Mouse (Mus musculus): Measurements from ENCODE around the gene Brinp2.

Gene Brinp2

DNA sequence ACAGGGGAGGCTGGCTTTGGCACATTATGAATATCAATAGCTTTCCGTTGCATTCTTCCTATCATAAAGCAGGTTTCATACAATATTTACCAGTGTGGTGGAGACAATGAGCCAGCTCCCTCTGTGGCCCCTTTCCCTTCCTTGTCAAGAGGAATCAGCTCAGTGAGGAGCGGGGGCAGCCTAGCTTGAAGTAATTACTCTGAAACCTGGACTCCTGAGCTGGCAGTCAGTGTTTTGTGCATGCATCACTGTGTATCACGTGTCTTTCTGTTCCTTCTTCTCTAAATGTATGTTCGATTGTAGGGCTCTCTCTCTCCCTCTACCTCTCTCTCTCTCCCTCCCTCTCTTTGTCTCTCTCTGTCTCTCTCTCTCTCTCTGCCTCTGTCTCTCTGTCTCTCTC lies 135.1 kb downstream of the Brinp2 start:
- DNase-seq (ENCODE audit: low spot score), result no peak

DNA sequence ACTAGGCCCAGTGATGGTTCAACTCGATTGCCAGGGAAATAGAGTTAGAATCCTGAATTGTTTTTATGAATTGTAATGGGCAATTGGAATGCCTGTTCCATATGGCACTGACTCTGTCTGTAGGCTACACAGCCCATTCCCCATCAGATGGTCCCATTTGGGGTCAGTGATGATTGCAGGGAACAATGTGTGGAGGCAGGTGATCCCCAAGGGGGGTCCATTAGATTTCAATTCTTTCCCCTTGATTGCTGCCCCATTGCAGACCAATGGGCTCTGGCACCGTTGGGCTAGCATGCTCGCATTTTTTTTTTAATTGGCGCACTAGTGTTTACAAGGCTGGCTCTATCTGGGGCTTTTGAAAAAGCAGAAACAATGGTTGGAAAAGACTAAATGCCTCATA lies 136.0 kb downstream of the Brinp2 start:
- no peak for DNase-seq (ENCODE audit: low spot score)

- no peak for DNase-seq (ENCODE audit: low spot score)
Measured at GRCm38 (mm10) chr1:158218750-158219149, 137.4 kb downstream of the Brinp2 start.

DNA sequence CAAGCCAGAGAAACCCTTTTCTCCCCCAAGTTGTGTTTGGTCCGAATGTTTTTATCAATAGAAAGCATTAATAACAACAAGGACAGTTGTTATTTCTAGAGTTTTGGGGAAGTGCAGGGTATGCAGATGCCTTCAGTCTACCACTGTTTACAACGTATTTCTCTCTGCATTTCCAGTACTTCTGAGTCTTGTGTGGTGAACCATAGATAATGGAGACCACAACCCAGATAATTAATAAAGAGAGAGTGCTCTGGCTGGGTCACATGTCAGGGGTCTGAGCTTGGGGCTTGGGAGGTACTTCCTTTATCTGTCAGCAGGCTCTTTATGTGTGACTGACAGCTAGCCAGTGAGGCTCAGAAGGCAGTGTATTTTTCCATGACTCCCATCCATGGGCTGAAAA lies 137.8 kb downstream of the Brinp2 start:
- DNase-seq (ENCODE audit: low spot score), result no peak

DNA sequence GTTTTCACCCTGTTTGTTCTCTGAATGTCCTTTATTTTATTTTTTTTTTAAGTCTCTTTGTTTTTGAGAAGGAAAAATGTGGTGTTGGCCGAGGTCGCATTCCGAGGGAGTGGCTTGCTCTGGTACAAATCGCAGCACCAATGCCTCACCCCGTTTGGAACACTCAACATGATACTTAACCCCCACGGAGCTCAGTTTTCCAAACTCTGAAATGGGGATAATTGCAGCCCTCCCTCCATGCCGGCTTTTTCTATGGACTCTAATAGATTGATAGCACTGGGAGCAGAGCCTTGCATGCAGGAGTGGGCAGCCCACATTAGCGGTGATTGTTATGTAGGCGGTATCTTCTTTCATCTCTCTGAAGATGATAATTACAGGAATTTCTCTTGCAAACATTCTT lies 140.5 kb downstream of the Brinp2 start:
- DNase-seq (ENCODE audit: low spot score), result no peak

- DNase-seq (ENCODE audit: low spot score), result peak; percentile 47
Measured at GRCm38 (mm10) chr1:158214743-158215142, 141.4 kb downstream of the Brinp2 start.

- DNase-seq (ENCODE audit: low spot score), result no peak
Measured at GRCm38 (mm10) chr1:158213736-158214135, 142.4 kb downstream of the Brinp2 start.

DNA sequence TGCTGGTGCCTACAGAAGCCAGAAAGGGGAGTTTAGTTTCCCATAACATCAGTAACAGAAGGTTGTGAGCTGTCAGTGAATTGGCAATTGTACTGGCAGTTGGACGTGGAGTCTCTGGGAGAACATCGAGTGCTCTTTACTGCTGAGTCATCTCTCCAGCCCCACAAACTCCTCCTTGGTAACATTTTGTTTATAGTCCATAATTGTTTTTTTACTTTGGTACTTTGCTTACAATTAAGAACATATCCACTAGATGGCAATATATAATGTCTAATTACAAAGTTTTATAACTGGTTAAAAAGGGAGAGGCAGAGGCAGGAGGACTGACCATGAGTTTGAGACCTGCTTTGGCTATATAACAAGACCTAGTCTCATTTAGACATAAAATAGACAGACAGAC lies 148.5 kb downstream of the Brinp2 start:
- DNase-seq (ENCODE audit: low spot score), result no peak

GRCm38 (mm10) chr1:158202932-158203331 lies 153.2 kb downstream of the Brinp2 start:
- no peak for DNase-seq (ENCODE audit: low spot score)
